Mouse (Mus musculus) megakaryocyte, embryonic 14.5 days (primary cell): Measurements from ENCODE around the gene Mpo. TPM values are rescaled to one million over a fixed set of nuclear protein-coding genes. Genes with fewer than 3 reads are reported as not detected.

Experiments used
- H3K27me3 ChIP-seq: replicated peaks from 2 replicates; pipeline ENCODE3; 2012; ENCODE audit warnings: inconsistent platforms
- H3K36me3 ChIP-seq: replicated peaks from 2 replicates; pipeline ENCODE3; 2012; ENCODE audit warnings: low read length, inconsistent platforms, mixed read lengths
- H3K4me1 ChIP-seq: 2 replicates; pipeline ENCODE4 v1.6.1; 2012; ENCODE audit warnings: inconsistent platforms
- H3K4me3 ChIP-seq: replicated peaks from 2 replicates; pipeline ENCODE3; 2012; ENCODE audit warnings: moderate library complexity, mild to moderate bottlenecking, inconsistent platforms
- H3K9me3 ChIP-seq: 2 replicates; pipeline ENCODE4 v1.6.1; 2012; ENCODE audit warnings: inconsistent platforms
- FLI1 ChIP-seq: IDR thresholded peaks from 2 replicates; pipeline ENCODE4 v1.6.1; 2012; ENCODE audit warnings: low read length, inconsistent platforms, mixed read lengths
- GATA1 ChIP-seq: IDR thresholded peaks from 3 replicates; pipeline ENCODE4 v1.6.1; 2012; ENCODE audit warnings: mixed read lengths, low read length, inconsistent platforms, borderline replicate concordance
- polyA plus RNA-seq: library from polyadenylated mRNA; stranded (reverse); fragments of >175 nt; gene quantifications from 2 replicates; pipeline ENCODE4 v1.2.3, GENCODE M21; 2012; ENCODE audit warnings: low replicate concordance; ENCODE audit not compliant: insufficient read depth

Mpo gene
- polyA plus RNA-seq, 1 experiment: 297 TPM

DNA sequence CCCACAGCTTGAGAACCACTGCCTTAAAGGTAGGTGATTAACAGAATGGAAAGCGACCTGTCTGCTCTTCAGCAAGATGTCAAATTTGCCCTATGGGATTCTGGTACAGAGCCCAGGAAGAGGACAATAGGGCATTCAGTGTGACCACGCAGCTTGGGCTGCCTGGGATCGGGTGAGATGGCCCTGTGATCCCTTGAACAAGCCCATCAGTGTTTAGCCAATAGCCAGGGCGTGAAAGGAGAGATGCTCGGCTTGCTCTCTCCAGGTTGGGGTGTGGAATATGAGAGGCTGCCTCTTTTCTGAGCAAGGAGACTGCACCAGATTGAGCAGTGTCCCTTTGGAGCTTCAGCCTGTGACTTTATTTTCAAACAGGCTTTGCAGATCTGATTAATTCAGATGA lies 28.1 kb downstream of the Mpo start:
- Histone ChIP-seq H3K9me3 (no peaks in the 10 kb centered on the region), H3K4me3 (no peak overlapping the region), H3K36me3 (no peaks in the 10 kb centered on the region), H3K27me3 (peaks cover 90% of the 10 kb centered on the region), H3K4me1 (peaks cover 10% of the 10 kb centered on the region)
- no peak for TF ChIP-seq FLI1

DNA sequence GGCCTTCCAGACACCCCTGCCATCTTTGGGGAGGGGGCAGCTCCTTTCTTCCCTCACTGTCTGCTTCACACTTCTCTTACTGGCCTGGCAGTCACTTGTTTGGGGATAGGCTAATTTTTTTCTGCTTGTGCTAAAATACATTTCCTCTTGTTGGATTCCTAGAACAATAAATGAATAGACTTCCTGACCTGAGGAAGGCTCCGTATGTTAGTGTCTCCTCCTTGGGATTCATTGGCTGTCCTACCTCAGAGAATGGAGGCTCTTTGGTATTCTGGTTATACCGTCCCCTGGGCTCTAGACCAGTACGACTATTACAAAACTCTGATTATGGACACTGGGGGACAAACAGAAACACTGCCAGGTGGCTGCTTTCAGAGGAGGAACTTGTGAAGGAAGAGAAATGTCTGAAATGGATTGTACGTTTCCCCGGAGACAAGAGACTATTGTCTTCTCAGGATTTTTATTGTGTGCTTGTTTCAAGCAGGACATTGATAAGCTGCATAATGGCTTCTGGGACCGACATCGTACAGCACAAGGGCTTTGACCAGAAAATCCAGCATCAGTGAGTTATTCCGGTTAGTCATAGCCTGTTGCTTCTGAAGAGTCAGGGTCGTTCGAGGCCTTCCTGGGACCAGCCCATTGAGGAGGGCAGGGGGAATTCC lies 35.0 kb downstream of the Mpo start, which contains the start of gene Lpo:
Gene Lpo (minus strand): TSS at position 51 of the 662 bp plus-strand sequence.
- TF ChIP-seq GATA1: no peak
- TF ChIP-seq FLI1: no peak
- peaks cover 68% of the 10 kb centered on the region for H3K27me3 ChIP-seq
- no peaks in the 10 kb centered on the region for H3K4me1 ChIP-seq
- H3K36me3 ChIP-seq: no peaks in the 10 kb centered on the region
- H3K4me3 ChIP-seq: no peak within 1 kb of the TSS
- no peaks in the 10 kb centered on the region for H3K9me3 ChIP-seq

DNA sequence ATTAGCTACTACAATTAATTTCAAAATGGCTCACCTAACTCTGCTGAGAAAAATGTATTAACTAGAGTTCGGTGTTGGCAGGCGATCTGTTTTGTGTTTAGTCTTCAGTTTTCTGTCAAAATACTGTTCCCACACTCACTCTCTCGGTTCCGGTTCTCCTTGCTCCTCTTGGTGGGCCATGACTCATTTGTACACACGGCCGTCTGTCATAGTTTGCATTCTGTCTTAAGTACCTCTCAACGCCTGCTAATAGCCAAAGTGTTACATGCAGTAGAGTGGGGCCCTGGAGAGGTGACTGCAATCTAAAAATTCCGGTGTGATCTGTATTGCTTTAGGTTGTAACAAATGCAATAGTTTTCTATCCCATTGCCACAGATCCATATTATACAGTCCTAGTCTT lies 47.3 kb downstream of the Mpo start:
- Histone ChIP-seq H3K27me3 (peaks cover 31% of the 10 kb centered on the region), H3K36me3 (no peaks in the 10 kb centered on the region), H3K9me3 (no peaks in the 10 kb centered on the region), H3K4me1 (no peaks in the 10 kb centered on the region), H3K4me3 (no peak overlapping the region)
- TF ChIP-seq GATA1: no peak
- no peak for TF ChIP-seq FLI1

DNA sequence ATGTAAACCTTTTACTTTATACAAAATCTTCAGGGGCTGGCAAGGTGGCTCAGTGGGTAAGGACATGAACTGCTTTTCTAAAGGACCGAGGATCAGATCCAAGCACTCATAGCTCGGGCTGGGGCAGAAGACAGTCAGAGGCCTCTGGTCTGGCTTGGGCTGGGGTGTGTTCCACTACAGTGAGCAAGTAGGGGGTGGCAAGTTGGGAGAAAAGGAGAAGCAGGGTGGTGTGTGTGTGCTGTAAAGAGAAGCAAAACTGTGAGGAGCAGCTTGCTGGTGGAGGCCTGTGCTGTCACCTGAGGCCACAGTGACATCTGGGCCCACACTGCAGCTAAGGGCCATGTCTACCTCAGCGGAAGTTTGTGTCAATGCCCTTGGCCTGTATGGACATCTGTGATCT lies 48.1 kb downstream of the Mpo start:
- TF ChIP-seq FLI1 (no peak), GATA1 (no peak)
- H3K27me3 ChIP-seq: peaks cover 30% of the 10 kb centered on the region
- H3K4me1 ChIP-seq: no peaks in the 10 kb centered on the region
- no peaks in the 10 kb centered on the region for H3K9me3 ChIP-seq
- no peaks in the 10 kb centered on the region for H3K36me3 ChIP-seq
- peak overlapping the region; percentile 50 for H3K4me3 ChIP-seq

DNA sequence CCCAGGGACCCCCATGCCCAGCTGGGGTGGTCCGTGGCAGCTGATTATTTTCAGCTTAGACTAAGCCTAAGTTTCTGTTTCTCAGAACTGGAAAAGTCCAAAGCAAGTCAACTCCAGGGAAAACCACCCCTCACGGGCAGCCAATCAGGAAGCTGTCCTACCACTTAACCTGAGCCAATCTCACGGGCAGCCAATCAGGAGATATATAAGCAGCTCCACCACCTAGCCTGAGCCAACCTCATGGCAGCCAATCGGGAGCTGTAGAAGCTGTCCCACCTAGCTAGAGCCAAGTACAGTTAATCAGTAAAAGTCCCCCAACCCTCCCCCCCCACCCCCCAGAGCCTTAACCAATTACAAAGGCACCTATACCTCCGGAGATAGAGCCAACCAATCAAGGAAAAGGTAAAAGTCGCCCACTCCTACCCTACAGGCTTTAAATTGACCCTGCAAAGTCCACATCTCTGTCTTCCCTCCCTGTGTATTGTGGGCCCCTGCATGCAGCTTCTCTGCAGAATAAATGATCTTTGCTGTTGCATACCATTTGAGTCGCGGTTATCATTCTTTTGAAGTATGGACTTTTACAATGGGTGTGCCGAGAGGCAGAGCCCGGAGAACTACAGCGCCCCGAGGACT lies 53.7 kb downstream of the Mpo start:
- no peak for TF ChIP-seq GATA1
- no peak for TF ChIP-seq FLI1
- Histone ChIP-seq H3K9me3 (no peaks in the 10 kb centered on the region), H3K27me3 (peaks cover 15% of the 10 kb centered on the region), H3K36me3 (no peaks in the 10 kb centered on the region), H3K4me3 (no peak overlapping the region), H3K4me1 (peaks cover 3% of the 10 kb centered on the region; the same call in 1 of the 2 replicates)

DNA sequence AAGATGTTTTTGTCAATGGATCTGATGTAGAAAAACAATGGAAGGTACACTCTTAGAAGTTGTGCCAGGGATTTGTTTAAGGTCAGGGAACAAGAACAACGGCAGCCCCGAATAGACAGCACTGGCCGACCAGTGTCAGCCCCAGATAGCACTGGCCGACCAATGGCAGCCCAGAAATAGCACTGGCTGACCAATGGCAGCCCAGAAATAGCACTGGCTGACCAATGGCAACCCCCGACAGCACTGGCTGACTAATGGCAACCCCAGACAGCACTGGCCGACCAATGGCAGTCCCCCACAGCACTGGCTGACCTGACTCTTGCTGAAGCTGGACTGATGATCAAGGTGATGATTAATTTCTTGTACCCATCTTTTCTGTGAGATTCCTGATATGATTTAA lies 54.5 kb downstream of the Mpo start:
- H3K36me3 ChIP-seq: no peaks in the 10 kb centered on the region
- TF ChIP-seq FLI1 (no peak), GATA1 (no peak)
- H3K9me3 ChIP-seq: no peaks in the 10 kb centered on the region
- no peak overlapping the region for H3K4me3 ChIP-seq
- H3K27me3 ChIP-seq: peaks cover 14% of the 10 kb centered on the region
- peaks cover 7% of the 10 kb centered on the region for H3K4me1 ChIP-seq

DNA sequence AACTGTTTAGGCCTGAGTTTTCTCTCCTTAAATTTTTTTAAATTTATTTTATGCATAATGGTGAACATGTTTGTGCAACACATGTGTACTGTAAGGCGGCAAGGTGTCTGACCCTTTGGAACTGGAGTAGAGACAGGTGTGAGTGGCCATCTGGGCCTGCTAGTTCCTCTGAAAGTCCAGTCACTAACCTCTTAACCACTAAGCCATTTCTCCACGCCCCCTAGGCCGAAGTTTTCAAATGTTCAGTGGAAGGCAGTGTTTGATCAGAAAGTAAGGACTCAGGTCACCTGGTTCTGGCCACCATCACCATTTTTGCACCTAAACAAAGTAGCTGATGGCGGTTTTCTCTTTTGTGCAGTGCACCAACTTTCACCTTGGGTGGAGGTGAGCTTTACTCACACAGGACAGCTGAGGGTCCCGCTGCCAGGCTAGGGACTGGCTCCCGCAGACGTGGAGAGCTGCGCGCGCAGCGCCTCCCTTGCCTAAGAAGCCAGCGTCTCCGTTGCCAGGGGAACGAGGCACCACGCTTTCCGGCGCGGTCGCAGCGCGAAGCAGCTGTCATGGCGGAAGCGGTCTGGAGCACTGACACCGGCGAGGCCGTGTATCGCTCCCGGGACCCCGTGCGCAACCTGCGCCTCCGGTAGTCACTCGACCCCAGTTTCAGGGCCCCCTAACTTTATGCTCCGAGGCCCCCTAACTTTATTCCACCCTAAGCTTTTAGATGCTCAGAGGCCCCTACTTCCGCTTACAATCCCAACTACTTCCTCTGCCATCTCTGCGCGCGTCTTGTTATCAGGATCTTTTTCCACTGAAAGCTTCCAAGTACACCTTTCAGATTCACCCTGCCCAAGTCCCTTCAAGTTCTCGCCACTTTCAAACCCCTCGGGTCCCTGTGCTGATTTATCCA lies 59.6 kb downstream of the Mpo start, which contains the start of gene Mks1:
Gene Mks1 (plus strand): TSS at position 526 of the 907 bp plus-strand sequence.
- H3K4me3 ChIP-seq: peak within 1 kb of the TSS; percentile 93
- no peaks in the 10 kb centered on the region for H3K9me3 ChIP-seq
- H3K36me3 ChIP-seq: peaks cover 18% of the 10 kb centered on the region
- TF ChIP-seq GATA1 (no peak), FLI1 (no peak)
- peaks cover 16% of the 10 kb centered on the region for H3K4me1 ChIP-seq
- peaks cover 16% of the 10 kb centered on the region for H3K27me3 ChIP-seq

DNA sequence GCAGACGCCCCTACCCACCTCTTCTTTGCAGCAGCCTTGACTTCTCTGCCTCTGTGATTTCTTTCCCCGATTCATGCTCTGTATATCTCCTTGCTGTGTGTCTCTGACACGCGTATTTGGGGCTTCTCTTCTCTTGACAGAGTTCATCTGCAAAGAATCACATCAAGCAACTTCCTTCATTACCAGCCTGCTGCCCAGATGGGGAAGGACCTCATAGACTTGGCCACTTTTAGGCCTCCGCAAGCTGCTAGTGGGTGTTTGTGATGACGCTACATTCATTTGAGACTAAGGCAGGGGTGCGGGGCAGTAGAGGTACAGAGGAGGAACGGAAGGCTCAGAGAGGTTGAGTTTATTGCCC lies 60.2 kb downstream of the Mpo start:
- Histone ChIP-seq H3K36me3 (peaks cover 23% of the 10 kb centered on the region), H3K4me1 (peaks cover 16% of the 10 kb centered on the region), H3K27me3 (peaks cover 17% of the 10 kb centered on the region), H3K4me3 (peak overlapping the region; percentile 93), H3K9me3 (no peaks in the 10 kb centered on the region)
- TF ChIP-seq GATA1: no peak
- no peak for TF ChIP-seq FLI1

Other genes starting within 250 kb of the Mpo start
- gene Gm11492, start 226.9 kb upstream of the Mpo start, polyA plus RNA-seq: not detected in 2 replicates
- not detected in 2 replicates for gene Sept4, start 224.7 kb upstream of the Mpo start, polyA plus RNA-seq
- gene Mtmr4, start 201.4 kb upstream of the Mpo start, polyA plus RNA-seq: 4.6 and 7.0 TPM in 2 replicates
- gene Hsf5, start 176.4 kb upstream of the Mpo start, polyA plus RNA-seq: not detected in 2 replicates
- gene Rnf43, start 130.9 kb upstream of the Mpo start, polyA plus RNA-seq: 1.0 and 2.7 TPM in 2 replicates
- gene Supt4a, start 56.0 kb upstream of the Mpo start, polyA plus RNA-seq: 5.6 and 15.5 TPM in 2 replicates
- gene Tspoap1, start 33.0 kb upstream of the Mpo start, polyA plus RNA-seq: 12.9 and 13.9 TPM in 2 replicates
- gene Lpo, start 34.7 kb downstream of the Mpo start, polyA plus RNA-seq: not detected in 2 replicates
- 3.8 TPM in 1 of 2 replicates, not detected in the other for gene Mks1, start 59.6 kb downstream of the Mpo start, polyA plus RNA-seq
- 0.39 TPM in 1 of 2 replicates, not detected in the other for gene Epx, start 82.0 kb downstream of the Mpo start, polyA plus RNA-seq
- gene Olfr462, start 98.7 kb downstream of the Mpo start, polyA plus RNA-seq: not detected in 2 replicates
- gene Olfr463, start 103.8 kb downstream of the Mpo start, polyA plus RNA-seq: not detected in 2 replicates
- not detected in 2 replicates for gene Olfr464, start 127.4 kb downstream of the Mpo start, polyA plus RNA-seq
- 32.1 and 63.0 TPM in 2 replicates for gene Dynll2, start 194.0 kb downstream of the Mpo start, polyA plus RNA-seq